In genomic region chr9:48244175-48244574, GRCm38 (mm10) we compare ENCODE assay signal across 35 mouse cellular contexts.
"Had no signal": no experiment of that assay in that cellular context is flagged by ENCODE, and none has a peak within 500 bp of the region (broad histone marks: within the 10 kb centered on the region; RNA-seq: fewer than 3 reads in every experiment).

No protein-coding gene starts in this region.

- H3K9ac ChIP-seq: heart, embryonic 12.5 days; heart, embryonic 13.5 days; heart, embryonic 15.5 days; hindbrain, embryonic 12.5 days; hindbrain, embryonic 13.5 days; hindbrain, embryonic 14.5 days; hindbrain, embryonic 15.5 days; intestine, embryonic 15.5 days; kidney, embryonic 15.5 days had no signal

- DNase-seq: heart, postnatal 10 days; heart, postnatal 14 days; heart, postnatal 36 days; heart, postnatal 4 days; kidney, adult 11 months; kidney, adult 18-20 months; kidney, adult 2 months; kidney, adult 8-10 months; kidney, adult 9 months; kidney, postnatal 10 days; kidney, postnatal 14 days; kidney, postnatal 25 days; kidney, postnatal 36 days; kidney, postnatal 4 days; layer of hippocampus, adult 9-11 months; layer of hippocampus, postnatal 36 days had no signal

- ATAC-seq: hindbrain, embryonic 16.5 days; hindbrain, postnatal 0 days; inflammation-experienced regulatory T-cells, adult 6 months; intestine, embryonic 15.5 days; intestine, embryonic 16.5 days; intestine, postnatal 0 days had no signal

- H3K27ac ChIP-seq: heart, embryonic 13.5 days; heart, embryonic 15.5 days; hindbrain, embryonic 10.5 days; hindbrain, embryonic 12.5 days; hindbrain, embryonic 13.5 days; hindbrain, embryonic 14.5 days; hindbrain, embryonic 15.5 days; hindbrain, postnatal 0 days; intestine, embryonic 15.5 days; kidney, embryonic 15.5 days; kidney, postnatal 0 days; layer of hippocampus, adult 2 months; left cerebral cortex, adult 2 months had no signal

- H3K36me3 ChIP-seq: heart, embryonic 12.5 days; heart, embryonic 13.5 days; heart, embryonic 15.5 days; hindbrain, embryonic 10.5 days; hindbrain, embryonic 12.5 days; hindbrain, embryonic 13.5 days; hindbrain, embryonic 15.5 days; intestine, embryonic 15.5 days; kidney, embryonic 15.5 days had no signal

- H3K27me3 ChIP-seq: heart, embryonic 12.5 days; heart, embryonic 13.5 days; hindbrain, embryonic 12.5 days; hindbrain, embryonic 13.5 days; hindbrain, embryonic 15.5 days; intestine, embryonic 15.5 days; kidney, embryonic 15.5 days had no signal

- H3K4me1 ChIP-seq: heart, embryonic 15.5 days; intestine, embryonic 15.5 days; kidney, embryonic 15.5 days had no signal

- H3K4me2 ChIP-seq: heart, embryonic 11.5 days; heart, embryonic 12.5 days; heart, embryonic 13.5 days; heart, embryonic 15.5 days; hindbrain, embryonic 12.5 days; hindbrain, embryonic 13.5 days; hindbrain, embryonic 14.5 days; hindbrain, embryonic 15.5 days; intestine, embryonic 15.5 days; kidney, embryonic 15.5 days had no signal

- H3K9me3 ChIP-seq: heart, embryonic 12.5 days; heart, embryonic 13.5 days; heart, embryonic 15.5 days; hindbrain, embryonic 10.5 days; hindbrain, embryonic 12.5 days; hindbrain, embryonic 13.5 days; hindbrain, embryonic 15.5 days; intestine, embryonic 15.5 days; kidney, embryonic 15.5 days had no signal

- H3K4me3 ChIP-seq: heart, embryonic 12.5 days; heart, embryonic 13.5 days; heart, embryonic 15.5 days; hindbrain, embryonic 10.5 days; hindbrain, embryonic 12.5 days; hindbrain, embryonic 13.5 days; hindbrain, embryonic 15.5 days; intestine, embryonic 15.5 days; kidney, embryonic 15.5 days; layer of hippocampus, adult 2 months; left cerebral cortex, adult 2 months had no signal
